Mouse (Mus musculus) liver, adult (tissue): Measurements from ENCODE around the gene Tmem175.

Experiments
- GATA4 ChIP-seq: IDR thresholded peaks from 2 replicates; pipeline ENCODE4 v1.6.1; 2014; ENCODE audit warnings: mild to moderate bottlenecking, low read length; ENCODE audit not compliant: insufficient replicate concordance

Gene Tmem175

GRCm38 (mm10) chr5:108667370-108667769, 37.8 kb downstream of the Tmem175 start:
- no peak for TF ChIP-seq GATA4

- no peak for TF ChIP-seq GATA4
Measured at GRCm38 (mm10) chr5:108668387-108668932, 38.9 kb downstream of the Tmem175 start.

- no peak for TF ChIP-seq GATA4
Measured at GRCm38 (mm10) chr5:108668977-108669936, 39.7 kb downstream of the Tmem175 start, which contains the start of gene Dgkq. TSS of gene Dgkq (minus strand) at chr5:108669672.

- no peak for TF ChIP-seq GATA4
Measured at GRCm38 (mm10) chr5:108669986-108670385, 40.4 kb downstream of the Tmem175 start.

- no peak for TF ChIP-seq GATA4
Measured at GRCm38 (mm10) chr5:108670785-108671184, 41.2 kb downstream of the Tmem175 start.

- no peak for TF ChIP-seq GATA4
Measured at GRCm38 (mm10) chr5:108671757-108672156, 42.2 kb downstream of the Tmem175 start.

- TF ChIP-seq GATA4 = no peak
Measured at GRCm38 (mm10) chr5:108674624-108675023, 45.1 kb downstream of the Tmem175 start.

- peak; percentile 42; the same call in 1 of the 2 replicates for TF ChIP-seq GATA4
Measured at GRCm38 (mm10) chr5:108675251-108675816, 45.8 kb downstream of the Tmem175 start, which contains the start of gene Slc26a1. TSS of gene Slc26a1 (minus strand) at chr5:108675569.

- no peak for TF ChIP-seq GATA4
Measured at GRCm38 (mm10) chr5:108676772-108677498, 47.4 kb downstream of the Tmem175 start.

- TF ChIP-seq GATA4 = no peak
Measured at GRCm38 (mm10) chr5:108677605-108678295, 48.2 kb downstream of the Tmem175 start.

GRCm38 (mm10) chr5:108678296-108678854, 48.8 kb downstream of the Tmem175 start:
- TF ChIP-seq GATA4 = no peak

GRCm38 (mm10) chr5:108679909-108680308, 50.3 kb downstream of the Tmem175 start:
- no peak for TF ChIP-seq GATA4

- TF ChIP-seq GATA4 = no peak
Measured at GRCm38 (mm10) chr5:108680871-108681270, 51.3 kb downstream of the Tmem175 start.

- TF ChIP-seq GATA4 = no peak
Measured at GRCm38 (mm10) chr5:108689091-108689490, 59.5 kb downstream of the Tmem175 start.
